Mouse (Mus musculus): ENCODE results near the gene Calm1.

- TF ChIP-seq EP300 (IDR thresholded peaks at IDR 0.05; ENCODE audit: insufficient read depth, low read depth, low read length), result no peak
- no peak for TF ChIP-seq CTCF (IDR thresholded peaks at IDR 0.05)
- TF ChIP-seq POLR2A (IDR thresholded peaks at IDR 0.05; ENCODE audit: insufficient read depth, low read depth, low read length), result no peak
These were observed 26.0 kb downstream of the Calm1 start for GRCm38 (mm10) chr12:100225196-100225595.
